Mouse (Mus musculus) liver, embryonic 11.5 days (tissue): ENCODE results near the gene Gmds. TPM values are rescaled to one million over a fixed set of nuclear protein-coding genes. Genes with fewer than 3 reads are reported as not detected.

Source experiments
- ATAC-seq: fragments of 200-750 bp; cut with Nextera tagmentation; replicated peaks from 2 replicates; pipeline ENCODE4 v1.8.0; 2017; ENCODE audit warnings: moderate number of reproducible peaks, mild to moderate bottlenecking, moderate TSS enrichment, moderate library complexity; ENCODE audit not compliant: low FRiP score
- DNase-seq: peaks from one replicate; pipeline ENCODE4 v3.0.0-alpha.2; 2017; ENCODE audit warnings: low spot score
- H3K27ac ChIP-seq: fragments of 300-500 bp; sonication (generic); 2 replicates; pipeline ENCODE4 v1.5.1; 2014; ENCODE audit warnings: mild to moderate bottlenecking, low read depth, low read length, control low read depth
- H3K27me3 ChIP-seq: fragments of 300-500 bp; sonication (generic); replicated peaks from 2 replicates; pipeline ENCODE4 v1.6.1; 2014; ENCODE audit warnings: low read length, mixed read lengths; ENCODE audit not compliant: control insufficient read depth, insufficient read depth
- H3K36me3 ChIP-seq: fragments of 300-500 bp; sonication (generic); 2 replicates; pipeline ENCODE4 v1.6.1; 2014; ENCODE audit warnings: mild to moderate bottlenecking, low read length, moderate library complexity, mixed read lengths; ENCODE audit not compliant: control insufficient read depth, insufficient read depth
- H3K4me1 ChIP-seq: fragments of 300-500 bp; sonication (generic); replicated peaks from 2 replicates; pipeline ENCODE4 v1.6.1; 2014; ENCODE audit warnings: low read length, mixed read lengths; ENCODE audit not compliant: control insufficient read depth, insufficient read depth
- H3K4me2 ChIP-seq: fragments of 300-500 bp; sonication (generic); 2 replicates; pipeline ENCODE4 v1.6.1; 2014; ENCODE audit warnings: mild to moderate bottlenecking, control low read depth, moderate library complexity
- H3K4me3 ChIP-seq: fragments of 300-500 bp; sonication (generic); 2 replicates; pipeline ENCODE4 v1.5.1; 2014; ENCODE audit warnings: low read depth, low read length, control low read depth
- H3K9ac ChIP-seq: fragments of 300-500 bp; sonication (generic); 2 replicates; pipeline ENCODE4 v1.6.1; 2014; ENCODE audit warnings: low read depth, low read length, control low read depth
- H3K9me3 ChIP-seq: fragments of 300-500 bp; sonication (generic); 2 replicates; pipeline ENCODE4 v1.6.1; 2016; ENCODE audit warnings: low read length, inconsistent platforms, mixed read lengths; ENCODE audit not compliant: control insufficient read depth
- WGBS: fragments of 180-500 bp; shearing (Covaris S2); extraction: QIAGEN DNeasy Blood & Tissue Kit; methylation state at CpG from one replicate; pipeline ENCODE4 v1.1.7; 2014; 5-methylcytosine and 5-hydroxymethylcytosine counted together
- polyA plus RNA-seq: library from polyadenylated mRNA; unstranded; fragments of >200 nt; fragmentation: Nextera tagmentation; extraction: Ambion mirVana; gene quantifications from 2 replicates; pipeline ENCODE4 v1.2.1, GENCODE M21; 2014

The Gmds gene
- polyA plus RNA-seq, 1 experiment from 2014 or later = 19.7 TPM

DNA sequence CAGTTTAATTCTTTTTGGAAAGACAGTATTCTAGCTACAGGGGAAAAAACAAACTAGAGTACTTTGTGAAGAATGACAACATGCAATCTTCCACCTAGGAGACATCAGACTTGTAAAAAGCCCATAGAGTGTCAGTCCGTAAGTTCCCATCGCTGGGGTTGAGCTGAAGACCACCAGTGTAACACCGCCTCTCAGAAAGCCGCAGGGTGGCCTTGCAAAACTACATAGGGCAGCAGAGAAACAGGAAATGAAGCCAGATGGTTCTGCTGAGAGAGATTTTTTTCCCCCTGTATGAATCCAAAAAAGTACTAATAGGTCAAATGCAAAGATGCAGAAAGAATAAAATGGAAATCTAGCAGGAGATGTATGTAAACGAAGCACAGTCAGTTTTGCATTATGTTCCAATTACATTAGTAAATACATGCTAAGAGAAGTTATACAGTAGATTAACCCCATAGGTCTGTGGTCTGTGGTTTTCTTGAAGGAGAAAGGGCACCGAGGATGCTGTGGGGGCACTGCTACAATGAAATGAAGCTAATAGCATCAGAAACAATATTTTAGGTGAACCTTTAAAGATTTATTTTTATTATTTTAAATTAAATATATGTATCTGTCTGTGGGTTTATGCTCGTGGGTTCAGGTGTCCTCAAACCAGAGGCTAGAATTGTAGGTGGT, 250.1 kb downstream of the Gmds start:
- ATAC-seq = no peak
- Histone ChIP-seq H3K4me3 (no peak overlapping the region), H3K9ac (no peak overlapping the region), H3K27me3 (no peaks in the 10 kb centered on the region), H3K9me3 (no peaks in the 10 kb centered on the region), H3K4me2 (no peak overlapping the region), H3K27ac (no peak overlapping the region), H3K4me1 (no peaks in the 10 kb centered on the region), H3K36me3 (no peaks in the 10 kb centered on the region)
- no peak for DNase-seq
- WGBS = 54% methylated on average over 7 of the region's 7 CpGs

GRCm38 (mm10) chr13:32080520-32081249, 257.9 kb downstream of the Gmds start:
- Histone ChIP-seq H3K9ac (no peak overlapping the region), H3K9me3 (no peaks in the 10 kb centered on the region), H3K27ac (no peak overlapping the region), H3K36me3 (no peaks in the 10 kb centered on the region), H3K4me1 (no peaks in the 10 kb centered on the region), H3K27me3 (no peaks in the 10 kb centered on the region), H3K4me3 (no peak overlapping the region), H3K4me2 (no peak overlapping the region)
- 53% methylated on average over 6 of the region's 6 CpGs for WGBS
- DNase-seq = no peak
- no peak for ATAC-seq

- Histone ChIP-seq H3K4me3 (no peak overlapping the region), H3K36me3 (no peaks in the 10 kb centered on the region), H3K27ac (no peak overlapping the region), H3K27me3 (no peaks in the 10 kb centered on the region), H3K9ac (no peak overlapping the region), H3K9me3 (no peaks in the 10 kb centered on the region), H3K4me2 (no peak overlapping the region), H3K4me1 (no peaks in the 10 kb centered on the region)
- 63% methylated on average over 2 of the region's 2 CpGs for WGBS
- DNase-seq (no peak), ATAC-seq (no peak)
Observed at GRCm38 (mm10) chr13:32073630-32074029, 264.9 kb downstream of the Gmds start.

DNA sequence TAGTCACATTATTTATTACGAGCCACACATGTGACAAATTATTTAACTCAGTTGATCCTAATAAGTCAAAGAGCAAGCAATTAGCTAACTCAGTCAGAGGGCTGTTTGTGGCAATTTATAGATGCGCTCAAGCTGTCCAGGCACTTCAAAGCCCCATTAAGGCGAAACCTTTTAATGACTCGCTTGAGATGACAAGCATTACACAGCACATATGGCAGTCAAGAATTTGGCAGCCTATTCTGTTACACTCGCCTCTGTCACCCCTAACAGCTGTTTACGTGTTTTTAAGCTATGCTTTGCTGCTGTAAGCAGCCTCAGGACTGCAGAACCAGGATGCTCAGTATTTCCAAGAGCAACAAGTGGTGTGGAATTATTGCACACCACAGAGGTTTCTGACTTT, 283.2 kb downstream of the Gmds start:
- Histone ChIP-seq H3K36me3 (no peaks in the 10 kb centered on the region), H3K4me2 (no peak overlapping the region), H3K9me3 (no peaks in the 10 kb centered on the region), H3K27ac (no peak overlapping the region), H3K9ac (no peak overlapping the region), H3K4me1 (no peaks in the 10 kb centered on the region; the same call in 1 of the 2 replicates), H3K27me3 (no peaks in the 10 kb centered on the region), H3K4me3 (no peak overlapping the region)
- ATAC-seq (no peak), DNase-seq (no peak)
- WGBS = 61% methylated on average over 6 of the region's 6 CpGs

DNA sequence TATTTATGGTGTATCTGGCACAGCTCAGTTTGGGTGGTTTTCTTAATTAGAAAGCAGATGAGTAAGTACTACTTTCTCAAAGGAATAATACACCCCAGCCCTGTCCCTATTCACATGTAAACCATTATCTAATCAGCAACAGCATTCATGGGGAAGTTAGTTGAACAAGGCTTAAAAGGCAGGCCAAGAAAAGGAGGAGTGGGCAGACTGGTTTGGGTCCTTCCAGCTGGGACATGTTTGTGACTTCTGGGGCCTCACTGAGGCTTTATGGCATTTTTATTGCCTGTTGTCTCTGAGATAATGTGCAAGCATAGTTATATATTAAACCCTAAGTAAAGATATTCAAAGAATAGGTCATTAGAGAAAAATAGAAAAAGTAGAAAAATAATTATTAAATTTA, 285.0 kb downstream of the Gmds start:
- DNase-seq (no peak), ATAC-seq (no peak)
- H3K9me3 ChIP-seq = no peaks in the 10 kb centered on the region
- no peak overlapping the region for H3K4me2 ChIP-seq
- H3K9ac ChIP-seq = no peak overlapping the region
- H3K27ac ChIP-seq = no peak overlapping the region
- no peaks in the 10 kb centered on the region for H3K36me3 ChIP-seq
- H3K4me1 ChIP-seq = no peaks in the 10 kb centered on the region; the same call in 1 of the 2 replicates
- H3K27me3 ChIP-seq = no peaks in the 10 kb centered on the region
- no peak overlapping the region for H3K4me3 ChIP-seq

GRCm38 (mm10) chr13:32047980-32048959, 290.3 kb downstream of the Gmds start:
- no peak overlapping the region for H3K4me3 ChIP-seq
- 46% methylated on average over 6 of the region's 6 CpGs for whole genome bisulfite sequencing
- no peaks in the 10 kb centered on the region for H3K36me3 ChIP-seq
- H3K27me3 ChIP-seq = no peaks in the 10 kb centered on the region
- no peaks in the 10 kb centered on the region for H3K9me3 ChIP-seq
- no peak overlapping the region for H3K4me2 ChIP-seq
- DNase-seq = no peak
- H3K4me1 ChIP-seq = peaks cover 5% of the 10 kb centered on the region; the same call in 1 of the 2 replicates
- no peak; the same call in 1 of the 2 replicates for ATAC-seq
- no peak overlapping the region for H3K9ac ChIP-seq
- H3K27ac ChIP-seq = no peak overlapping the region; the same call in 1 of the 2 replicates

DNA sequence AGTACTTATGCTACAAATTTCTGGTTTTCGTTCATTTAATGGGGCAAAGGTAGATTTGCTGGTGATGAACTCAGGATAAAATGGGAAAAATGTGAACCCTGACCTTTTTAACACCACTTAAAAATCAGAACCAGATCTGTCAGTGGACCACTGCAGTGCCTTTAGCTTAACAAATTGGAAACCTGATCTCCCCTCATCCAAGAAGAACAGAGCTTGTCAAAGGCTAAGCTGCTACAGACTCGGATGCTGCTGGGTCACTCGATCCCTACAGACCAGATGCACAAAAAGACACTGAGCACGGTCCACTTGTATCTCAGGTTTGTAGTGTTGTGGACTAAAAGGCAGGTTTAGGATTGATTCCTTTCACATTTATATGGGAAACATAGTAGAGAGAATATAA, 291.6 kb downstream of the Gmds start:
- Histone ChIP-seq H3K4me2 (no peak overlapping the region), H3K9ac (no peak overlapping the region), H3K9me3 (no peaks in the 10 kb centered on the region), H3K27me3 (no peaks in the 10 kb centered on the region), H3K4me3 (no peak overlapping the region), H3K4me1 (peaks cover 5% of the 10 kb centered on the region; the same call in 1 of the 2 replicates), H3K27ac (no peak overlapping the region), H3K36me3 (no peaks in the 10 kb centered on the region)
- ATAC-seq (no peak), DNase-seq (no peak)
- WGBS = 73% methylated on average over 4 of the region's 4 CpGs

DNA sequence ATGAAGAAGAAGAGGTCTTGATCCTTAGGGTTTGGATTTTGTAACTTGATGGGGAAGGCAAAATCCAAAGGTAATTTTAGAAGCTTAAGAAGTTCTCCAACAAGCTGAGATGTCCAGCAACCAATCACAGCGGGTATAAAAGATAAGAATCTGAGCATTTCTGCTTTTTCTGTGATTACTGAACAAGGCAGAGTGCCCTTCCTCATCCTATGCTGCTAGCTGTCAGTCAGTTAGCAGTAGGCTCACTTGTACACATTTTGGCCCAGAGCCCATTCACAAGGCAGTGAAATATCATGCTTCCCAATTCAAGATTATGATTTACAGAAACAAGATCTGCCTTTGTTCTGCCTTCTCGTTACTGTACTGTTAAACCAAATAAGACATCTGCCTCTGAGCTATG, 295.8 kb downstream of the Gmds start:
- no peaks in the 10 kb centered on the region for H3K27me3 ChIP-seq
- H3K4me1 ChIP-seq = no peaks in the 10 kb centered on the region
- no peak for DNase-seq
- no peak for ATAC-seq
- H3K9ac ChIP-seq = no peak overlapping the region
- no peak overlapping the region for H3K27ac ChIP-seq
- no peaks in the 10 kb centered on the region for H3K36me3 ChIP-seq
- WGBS = 71% methylated on average over 2 of the region's 2 CpGs
- no peak overlapping the region for H3K4me2 ChIP-seq
- H3K9me3 ChIP-seq = no peaks in the 10 kb centered on the region
- H3K4me3 ChIP-seq = no peak overlapping the region
